Mouse (Mus musculus): ENCODE measurements around the gene Mgll. TPM values are rescaled to one million over a fixed set of nuclear protein-coding genes. Genes with fewer than 3 reads are reported as not detected.
A peak's percentile ranks its signal among the peaks of the same experiment; 100 is the strongest.

Mgll gene
- polyA plus RNA-seq, 1 experiment: 57.9 TPM

GRCm38 (mm10) chr6:88742286-88743011 lies 18.2 kb downstream of the Mgll start:
- Histone ChIP-seq H3K4me3 (replicated peaks; ENCODE audit: control insufficient read depth, low read depth, low read length) (no peak overlapping the region), H3K4me1 (ENCODE audit: control insufficient read depth, insufficient read depth, low read length) (peaks cover 16% of the 10 kb centered on the region), H3K27ac (ENCODE audit: control insufficient read depth, insufficient read depth, low read depth, low read length, poor library complexity) (peak overlapping the region; percentile 82)
- TF ChIP-seq POLR2A (IDR thresholded peaks at IDR 0.05; ENCODE audit: borderline replicate concordance, control insufficient read depth, low read depth, low read length) (no peak), CTCF (IDR thresholded peaks at IDR 0.05; ENCODE audit: control insufficient read depth, insufficient read depth, low read length) (no peak)
- 34% methylated on average over 9 of the region's 9 CpGs for WGBS

DNA sequence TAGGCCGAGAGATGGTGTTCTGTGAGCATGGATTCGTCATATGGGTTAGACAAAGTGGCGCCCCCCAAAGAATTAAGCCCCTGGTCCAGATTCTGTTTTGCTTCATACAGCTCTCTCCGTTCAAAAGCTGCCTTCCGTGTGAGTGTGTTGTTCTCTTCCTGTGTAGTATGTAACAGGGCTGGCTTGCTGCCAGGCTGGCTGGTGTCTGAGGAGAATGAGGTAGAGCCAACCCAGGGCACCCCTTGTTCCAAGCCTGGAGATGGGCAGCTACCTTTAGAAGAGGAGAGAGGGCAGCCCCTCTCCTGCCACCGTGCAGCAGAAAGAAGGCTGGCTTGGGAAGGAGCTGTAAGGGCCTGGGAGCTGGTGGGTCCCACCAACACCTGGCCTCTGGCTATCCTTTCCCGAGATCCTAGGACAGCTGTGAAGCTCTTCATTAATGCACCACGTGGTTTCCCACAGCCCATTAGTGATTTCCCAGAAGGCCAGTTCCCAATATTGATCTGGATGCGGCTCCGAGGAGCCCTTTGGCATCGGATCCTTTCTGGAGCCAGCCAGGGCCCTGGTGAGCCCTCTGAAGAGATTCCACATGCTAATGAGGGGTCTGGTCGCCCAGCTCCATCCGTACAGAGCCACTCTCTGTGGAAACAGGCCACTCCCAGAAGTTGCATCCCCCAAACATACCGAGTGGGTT lies 19.5 kb downstream of the Mgll start:
- Histone ChIP-seq H3K27ac (ENCODE audit: control insufficient read depth, insufficient read depth, low read depth, low read length, poor library complexity) (peak overlapping the region; percentile 17; the same call in 1 of the 2 replicates), H3K4me3 (replicated peaks; ENCODE audit: control insufficient read depth, low read depth, low read length) (no peak overlapping the region), H3K4me1 (ENCODE audit: control insufficient read depth, insufficient read depth, low read length) (peaks cover 20% of the 10 kb centered on the region)
- no peak for TF ChIP-seq CTCF (IDR thresholded peaks at IDR 0.05; ENCODE audit: control insufficient read depth, insufficient read depth, low read length)
- TF ChIP-seq POLR2A (IDR thresholded peaks at IDR 0.05; ENCODE audit: borderline replicate concordance, control insufficient read depth, low read depth, low read length): no peak
- WGBS: 70% methylated on average over 14 of the region's 14 CpGs

DNA sequence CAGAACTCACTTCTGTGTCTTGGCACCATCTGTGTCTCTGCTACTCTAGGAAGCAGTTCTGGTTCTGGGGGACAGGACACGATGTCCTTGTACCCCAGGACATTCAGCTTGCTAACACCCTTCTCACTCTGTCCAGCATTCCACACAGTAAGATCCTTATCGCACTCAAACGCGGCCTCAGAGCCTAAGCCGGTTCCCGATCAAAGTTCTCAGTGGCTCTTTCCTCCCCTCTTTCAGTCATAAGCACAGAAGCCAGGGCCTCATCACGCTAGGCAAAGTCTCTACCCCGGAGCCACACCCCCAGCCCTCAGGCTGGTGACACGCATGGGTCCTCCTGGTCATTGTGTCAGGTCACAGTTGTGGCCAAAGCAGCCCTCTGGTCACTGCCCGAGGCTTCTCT lies 20.8 kb downstream of the Mgll start:
- Histone ChIP-seq H3K4me1 (ENCODE audit: control insufficient read depth, insufficient read depth, low read length) (peaks cover 20% of the 10 kb centered on the region), H3K27ac (ENCODE audit: control insufficient read depth, insufficient read depth, low read depth, low read length, poor library complexity) (no peak overlapping the region), H3K4me3 (replicated peaks; ENCODE audit: control insufficient read depth, low read depth, low read length) (no peak overlapping the region)
- WGBS: 89% methylated on average over 10 of the region's 10 CpGs
- TF ChIP-seq POLR2A (IDR thresholded peaks at IDR 0.05; ENCODE audit: borderline replicate concordance, control insufficient read depth, low read depth, low read length) (no peak), CTCF (IDR thresholded peaks at IDR 0.05; ENCODE audit: control insufficient read depth, insufficient read depth, low read length) (no peak)

DNA sequence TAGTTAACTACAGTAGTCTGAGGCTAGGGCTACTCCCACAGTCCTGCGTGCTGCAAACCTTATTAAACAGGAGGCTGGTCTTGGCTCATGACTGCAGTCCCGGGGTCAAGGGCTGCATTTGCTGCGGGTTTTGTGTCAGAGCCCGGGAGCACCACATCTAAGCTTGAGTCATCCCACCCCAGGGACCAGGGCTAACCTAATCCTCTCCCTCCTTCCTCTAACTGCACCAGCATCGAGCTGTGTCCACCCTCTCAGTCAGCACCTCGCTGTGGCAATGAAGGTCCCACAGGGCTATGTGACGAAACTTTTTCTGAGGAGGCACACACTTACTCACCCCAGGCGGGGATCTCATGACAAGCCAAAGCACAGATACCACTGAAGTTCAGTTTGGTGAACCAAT lies 22.1 kb downstream of the Mgll start:
- H3K4me3 ChIP-seq (replicated peaks; ENCODE audit: control insufficient read depth, low read depth, low read length): no peak overlapping the region

GRCm38 (mm10) chr6:88747296-88748040 lies 23.3 kb downstream of the Mgll start:
- 47% methylated on average over 12 of the region's 12 CpGs for WGBS
- TF ChIP-seq POLR2A (IDR thresholded peaks at IDR 0.05; ENCODE audit: borderline replicate concordance, control insufficient read depth, low read depth, low read length): no peak
- no peak for TF ChIP-seq CTCF (IDR thresholded peaks at IDR 0.05; ENCODE audit: control insufficient read depth, insufficient read depth, low read length)
- H3K4me1 ChIP-seq (ENCODE audit: control insufficient read depth, insufficient read depth, low read length): peaks cover 11% of the 10 kb centered on the region
- H3K4me3 ChIP-seq (replicated peaks; ENCODE audit: control insufficient read depth, low read depth, low read length): no peak overlapping the region
- peak overlapping the region; percentile 76 for H3K27ac ChIP-seq (ENCODE audit: control insufficient read depth, insufficient read depth, low read depth, low read length, poor library complexity)

More for the DNA sequence above, 22.1 kb downstream of the Mgll start:
- WGBS: 80% methylated on average over 8 of the region's 8 CpGs
- peaks cover 16% of the 10 kb centered on the region for H3K4me1 ChIP-seq (ENCODE audit: control insufficient read depth, insufficient read depth, low read length)
- no peak for TF ChIP-seq POLR2A (IDR thresholded peaks at IDR 0.05; ENCODE audit: borderline replicate concordance, control insufficient read depth, low read depth, low read length)
- TF ChIP-seq CTCF (IDR thresholded peaks at IDR 0.05; ENCODE audit: control insufficient read depth, insufficient read depth, low read length): no peak
- H3K27ac ChIP-seq (ENCODE audit: control insufficient read depth, insufficient read depth, low read depth, low read length, poor library complexity): 0 out of 2 replicates have a peak overlapping the region, but pooled peaks have one; percentile 2

GRCm38 (mm10) chr6:88750884-88751283 lies 26.7 kb downstream of the Mgll start:
- Histone ChIP-seq H3K27ac (ENCODE audit: control insufficient read depth, insufficient read depth, low read depth, low read length, poor library complexity) (no peak overlapping the region), H3K4me3 (replicated peaks; ENCODE audit: control insufficient read depth, low read depth, low read length) (no peak overlapping the region), H3K4me1 (ENCODE audit: control insufficient read depth, insufficient read depth, low read length) (peaks cover 12% of the 10 kb centered on the region; the same call in 1 of the 2 replicates)
- WGBS: 75% methylated on average over 6 of the region's 6 CpGs
- TF ChIP-seq POLR2A (IDR thresholded peaks at IDR 0.05; ENCODE audit: borderline replicate concordance, control insufficient read depth, low read depth, low read length) (no peak), CTCF (IDR thresholded peaks at IDR 0.05; ENCODE audit: control insufficient read depth, insufficient read depth, low read length) (no peak)

DNA sequence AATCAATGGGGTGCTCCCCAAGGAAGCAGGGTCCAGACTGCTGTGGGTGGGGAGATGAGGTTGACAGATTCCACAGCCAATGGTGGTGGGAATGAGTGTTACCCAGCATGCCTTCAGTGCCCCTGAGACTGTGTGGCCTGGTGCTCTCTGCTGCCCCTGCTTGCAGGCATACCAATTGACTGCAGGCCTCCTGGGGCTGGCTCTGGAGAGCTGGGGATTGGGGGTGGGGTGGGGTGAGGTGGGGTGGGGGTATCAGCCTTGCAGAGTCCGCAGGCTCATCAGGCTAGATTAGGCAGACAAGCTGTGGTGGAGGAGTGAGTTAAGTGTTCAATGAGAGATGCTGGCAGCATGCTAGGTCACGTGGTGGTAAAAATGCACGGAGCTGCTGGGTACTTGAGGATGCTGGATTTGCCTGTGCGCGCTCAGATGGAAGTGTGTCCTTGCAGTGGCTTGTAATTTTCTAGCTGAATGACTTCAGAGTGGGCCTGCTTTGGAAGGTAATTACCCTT lies 28.6 kb downstream of the Mgll start:
- H3K4me3 ChIP-seq (replicated peaks; ENCODE audit: control insufficient read depth, low read depth, low read length): no peak overlapping the region
- peak; percentile 16; the same call in 1 of the 2 replicates for TF ChIP-seq CTCF (IDR thresholded peaks at IDR 0.05; ENCODE audit: control insufficient read depth, insufficient read depth, low read length)
- no peak for TF ChIP-seq POLR2A (IDR thresholded peaks at IDR 0.05; ENCODE audit: borderline replicate concordance, control insufficient read depth, low read depth, low read length)
- WGBS: 93% methylated on average over 5 of the region's 5 CpGs
- H3K4me1 ChIP-seq (ENCODE audit: control insufficient read depth, insufficient read depth, low read length): peaks cover 20% of the 10 kb centered on the region; the same call in 1 of the 2 replicates
- no peak overlapping the region for H3K27ac ChIP-seq (ENCODE audit: control insufficient read depth, insufficient read depth, low read depth, low read length, poor library complexity)
